Mouse (Mus musculus): ENCODE measurements at regions not wholly inside any gene's neighbourhood (a gene's known extent, or its start where the extent isn't known, plus 50 kb on each side); places are given as distances from the start of the nearest gene placed in this dataset.

GRCm38 (mm10) chr3:17795271-17796260 is 152.6 kb upstream of the Cypt12 start:
- in situ Hi-C loops (cut with MboI, MseI) = no loop called here

- in situ Hi-C loops (cut with MboI, MseI) = no loop called here
These were observed 151.4 kb upstream of the Cypt12 start for GRCm38 (mm10) chr3:17796766-17797165.

- in situ Hi-C loops (cut with MboI, MseI) = no loop called here
These were observed 149.8 kb upstream of the Cypt12 start for GRCm38 (mm10) chr3:17798399-17798798.

- in situ Hi-C loops (cut with MboI, MseI) = no loop called here
These were observed 149.1 kb upstream of the Cypt12 start for GRCm38 (mm10) chr3:17799120-17799519.

GRCm38 (mm10) chr3:17800810-17801209 is 147.4 kb upstream of the Cypt12 start:
- in situ Hi-C loops (cut with MboI, MseI) = loop anchor here (25.0 kb wide), 1 partner anchor 1464 kb away; no protein-coding TSS in a partner anchor

- in situ Hi-C loops (cut with MboI, MseI) = loop anchor here (25.0 kb wide), 1 partner anchor 1464 kb away; no protein-coding TSS in a partner anchor
These were observed 146.7 kb upstream of the Cypt12 start for GRCm38 (mm10) chr3:17801479-17801878.

GRCm38 (mm10) chr3:17805185-17805584 is 143.0 kb upstream of the Cypt12 start:
- in situ Hi-C loops (cut with MboI, MseI) = loop anchor here (25.0 kb wide), 1 partner anchor 1468 kb away; no protein-coding TSS in a partner anchor

GRCm38 (mm10) chr3:17811290-17811689 is 136.9 kb upstream of the Cypt12 start:
- in situ Hi-C loops (cut with MboI, MseI) = loop anchor here (25.0 kb wide), 1 partner anchor 1474 kb away; no protein-coding TSS in a partner anchor

- in situ Hi-C loops (cut with MboI, MseI) = loop anchor here (25.0 kb wide), 1 partner anchor 1487 kb away; no protein-coding TSS in a partner anchor
These were observed 124.0 kb upstream of the Cypt12 start for GRCm38 (mm10) chr3:17824201-17824600.

- in situ Hi-C loops (cut with MboI, MseI) = loop anchor here (25.0 kb wide), 1 partner anchor 1487 kb away; no protein-coding TSS in a partner anchor
These were observed 123.5 kb upstream of the Cypt12 start for GRCm38 (mm10) chr3:17824662-17825061.

GRCm38 (mm10) chr3:17825254-17825890 is 122.8 kb upstream of the Cypt12 start:
- in situ Hi-C loops (cut with MboI, MseI) = no loop called here

- in situ Hi-C loops (cut with MboI, MseI) = no loop called here
These were observed 113.5 kb upstream of the Cypt12 start for GRCm38 (mm10) chr3:17834706-17835105.

- in situ Hi-C loops (cut with MboI, MseI) = no loop called here
These were observed 100.6 kb upstream of the Cypt12 start for GRCm38 (mm10) chr3:17847609-17848008.

- in situ Hi-C loops (cut with MboI, MseI) = no loop called here
These were observed 100.0 kb upstream of the Cypt12 start for GRCm38 (mm10) chr3:17848181-17848580.

- in situ Hi-C loops (cut with MboI, MseI) = no loop called here
These were observed 85.8 kb upstream of the Cypt12 start for GRCm38 (mm10) chr3:17862367-17862766.

- in situ Hi-C loops (cut with MboI, MseI) = no loop called here
These were observed 83.1 kb upstream of the Cypt12 start for GRCm38 (mm10) chr3:17865112-17865511.

GRCm38 (mm10) chr3:17870895-17871482 is 77.2 kb upstream of the Cypt12 start:
- in situ Hi-C loops (cut with MboI, MseI) = no loop called here

- in situ Hi-C loops (cut with MboI, MseI) = no loop called here
These were observed 52.3 kb upstream of the Cypt12 start for GRCm38 (mm10) chr3:17895869-17896268.

GRCm38 (mm10) chr3:17896756-17897155 is 51.5 kb upstream of the Cypt12 start:
- in situ Hi-C loops (cut with MboI, MseI) = no loop called here

All from T-helper 2 cell (primary cell).